Mouse (Mus musculus) liver, embryonic 14.5 days (tissue): ENCODE measurements around the gene Nrxn1. TPM values are rescaled to one million over a fixed set of nuclear protein-coding genes. Genes with fewer than 3 reads are reported as not detected.

Experiments
- ATAC-seq: fragments of 200-750 bp; cut with Nextera tagmentation; 2 replicates; pipeline ENCODE4 v1.8.0; 2017; ENCODE audit warnings: moderate number of reproducible peaks, mild to moderate bottlenecking, moderate library complexity; ENCODE audit not compliant: insufficient read depth
- DNase-seq, 3 experiments: peaks; one replicate each; pipeline ENCODE4 v3.0.0-alpha.2; 2012 to 2013; ENCODE audit warnings: low read depth in 3 of 3, low spot score in 3 of 3
- H3K27ac ChIP-seq: fragments of 300-500 bp; sonication (generic); 2 replicates; pipeline ENCODE4 v1.5.1; 2014; ENCODE audit warnings: moderate library complexity, mild to moderate bottlenecking, control low read depth, inconsistent platforms
- H3K27me3 ChIP-seq: fragments of 300-500 bp; sonication (generic); 2 replicates; pipeline ENCODE4 v1.6.1; 2014; ENCODE audit warnings: mild to moderate bottlenecking, low read length, moderate library complexity; ENCODE audit not compliant: control insufficient read depth, insufficient read depth
- H3K36me3 ChIP-seq: fragments of 300-500 bp; sonication (generic); replicated peaks from 2 replicates; pipeline ENCODE4 v1.6.1; 2014; ENCODE audit warnings: low read depth; ENCODE audit not compliant: control insufficient read depth, insufficient read depth
- H3K4me1 ChIP-seq, 2 experiments: fragments of 200-500 bp in 1 of 2; fragments of 300-500 bp in 1 of 2; sonication (generic) in 1 of 2; replicated peaks; 2 replicates each; pipeline ENCODE4 v1.6.1; 2012 to 2014; ENCODE audit warnings: antibody characterized with exemption in 1 of 2, inconsistent platforms in 1 of 2, low read length in 1 of 2; ENCODE audit not compliant: control insufficient read depth in 2 of 2, insufficient read depth in 2 of 2
- H3K4me2 ChIP-seq: fragments of 300-500 bp; sonication (generic); 2 replicates; pipeline ENCODE4 v1.6.1; 2014; ENCODE audit warnings: low read depth, mild to moderate bottlenecking, control low read depth, moderate library complexity
- H3K4me3 ChIP-seq, 2 experiments: fragments of 200-500 bp in 1 of 2; fragments of 300-500 bp in 1 of 2; sonication (generic) in 1 of 2; 2 replicates each; pipeline ENCODE4 v1.5.1; 2012 to 2014; ENCODE audit warnings: low read depth in 2 of 2, low read length in 2 of 2, mild to moderate bottlenecking in 2 of 2, control low read depth in 1 of 2, inconsistent platforms in 1 of 2, moderate library complexity in 1 of 2; ENCODE audit not compliant: insufficient read depth in 1 of 2
- H3K9ac ChIP-seq: fragments of 300-500 bp; sonication (generic); replicated peaks from 2 replicates; pipeline ENCODE4 v1.6.1; 2014; ENCODE audit warnings: mild to moderate bottlenecking, control low read depth, moderate library complexity
- H3K9me3 ChIP-seq: fragments of 300-500 bp; sonication (generic); 2 replicates; pipeline ENCODE4 v1.6.1; 2016; ENCODE audit warnings: low read length, mixed read lengths; ENCODE audit not compliant: control insufficient read depth
- CTCF ChIP-seq: IDR thresholded peaks from 2 replicates; pipeline ENCODE4 v1.5.1; 2016; ENCODE audit warnings: antibody characterized with exemption, low read depth, control low read depth
- EP300 ChIP-seq: IDR thresholded peaks from 2 replicates; pipeline ENCODE4 v1.6.1; 2016; ENCODE audit warnings: antibody characterized with exemption, low read depth
- WGBS: fragments of 180-500 bp; shearing (Covaris S2); extraction: QIAGEN DNeasy Blood & Tissue Kit; methylation state at CpG from one replicate; pipeline ENCODE4 v1.1.7; 2014; ENCODE audit not compliant: insufficient replicate concordance; 5-methylcytosine and 5-hydroxymethylcytosine counted together
- polyA plus RNA-seq, 2 experiments: library from polyadenylated mRNA; depleted of rRNA in 1 of 2; stranded (reverse) in 1 of 2; unstranded in 1 of 2; fragments of >200 nt; fragmentation: Nextera tagmentation in 1 of 2; extraction: Ambion mirVana in 1 of 2; gene quantifications; 2 replicates each; pipeline versions ENCODE4 v1.2.1 to v1.2.3; 2012 to 2014

Nrxn1 gene
- polyA plus RNA-seq, 2 experiments: 0.03 to 0.14 TPM

GRCm38 (mm10) chr17:90594798-90595533 lies 497.9 kb downstream of the Nrxn1 start:
- ATAC-seq (no peak), DNase-seq (no peak)
- no peak overlapping the region for H3K27ac ChIP-seq
- 57% methylated on average over 9 of the region's 9 CpGs for WGBS
- no peaks in the 10 kb centered on the region for H3K4me1 ChIP-seq
- TF ChIP-seq EP300: no peak
- TF ChIP-seq CTCF: no peak
- H3K4me3 ChIP-seq: no peak overlapping the region
- H3K9ac ChIP-seq: no peak overlapping the region
- H3K36me3 ChIP-seq: no peaks in the 10 kb centered on the region
- H3K27me3 ChIP-seq: no peaks in the 10 kb centered on the region
- no peaks in the 10 kb centered on the region for H3K9me3 ChIP-seq
- H3K4me2 ChIP-seq: no peak overlapping the region

GRCm38 (mm10) chr17:90586891-90587290 lies 506.0 kb downstream of the Nrxn1 start:
- TF ChIP-seq EP300: no peak
- TF ChIP-seq CTCF: no peak
- H3K4me2 ChIP-seq: no peak overlapping the region
- no peak for ATAC-seq

DNA sequence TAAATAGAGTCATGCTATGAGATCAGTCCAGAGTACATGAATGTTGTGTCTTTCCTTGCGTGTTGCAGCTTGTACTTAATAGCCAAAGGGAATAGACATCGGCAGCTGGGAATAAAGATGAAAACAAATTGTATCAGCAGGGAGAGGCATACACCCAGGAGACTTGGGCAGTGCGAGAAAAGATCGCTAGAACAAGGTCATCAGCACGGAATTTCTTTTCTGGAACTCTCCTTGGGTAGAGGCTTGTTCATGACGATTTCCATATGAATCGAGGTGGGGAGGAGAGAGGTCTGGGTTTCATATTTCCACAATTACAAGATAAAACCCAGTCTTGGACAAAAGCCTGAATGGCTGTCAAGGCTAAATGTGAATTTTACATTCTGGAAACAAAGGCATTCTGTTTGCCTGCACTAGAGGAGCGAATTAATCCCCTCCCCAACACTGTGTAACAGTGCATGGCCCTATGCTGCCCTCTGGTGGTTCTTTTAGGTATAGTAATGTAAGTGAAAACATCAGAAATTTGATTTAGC lies 508.1 kb downstream of the Nrxn1 start:
- no peaks in the 10 kb centered on the region for H3K9me3 ChIP-seq
- H3K27ac ChIP-seq: no peak overlapping the region
- ATAC-seq (no peak), DNase-seq (no peak)
- H3K27me3 ChIP-seq: no peaks in the 10 kb centered on the region
- no peaks in the 10 kb centered on the region for H3K36me3 ChIP-seq
- TF ChIP-seq EP300: no peak
- TF ChIP-seq CTCF: peak; percentile 72
- H3K9ac ChIP-seq: no peak overlapping the region
- 42% methylated on average over 8 of the region's 8 CpGs for WGBS
- no peaks in the 10 kb centered on the region for H3K4me1 ChIP-seq
- no peak overlapping the region for H3K4me2 ChIP-seq
- H3K4me3 ChIP-seq: no peak overlapping the region

More at GRCm38 (mm10) chr17:90586891-90587290, 506.0 kb downstream of the Nrxn1 start:
- H3K9me3 ChIP-seq: no peaks in the 10 kb centered on the region
- H3K27me3 ChIP-seq: no peaks in the 10 kb centered on the region
- H3K4me1 ChIP-seq: no peaks in the 10 kb centered on the region
- DNase-seq: no peak
- H3K36me3 ChIP-seq: no peaks in the 10 kb centered on the region
- H3K9ac ChIP-seq: no peak overlapping the region
- H3K27ac ChIP-seq: no peak overlapping the region
- no peak overlapping the region for H3K4me3 ChIP-seq

DNA sequence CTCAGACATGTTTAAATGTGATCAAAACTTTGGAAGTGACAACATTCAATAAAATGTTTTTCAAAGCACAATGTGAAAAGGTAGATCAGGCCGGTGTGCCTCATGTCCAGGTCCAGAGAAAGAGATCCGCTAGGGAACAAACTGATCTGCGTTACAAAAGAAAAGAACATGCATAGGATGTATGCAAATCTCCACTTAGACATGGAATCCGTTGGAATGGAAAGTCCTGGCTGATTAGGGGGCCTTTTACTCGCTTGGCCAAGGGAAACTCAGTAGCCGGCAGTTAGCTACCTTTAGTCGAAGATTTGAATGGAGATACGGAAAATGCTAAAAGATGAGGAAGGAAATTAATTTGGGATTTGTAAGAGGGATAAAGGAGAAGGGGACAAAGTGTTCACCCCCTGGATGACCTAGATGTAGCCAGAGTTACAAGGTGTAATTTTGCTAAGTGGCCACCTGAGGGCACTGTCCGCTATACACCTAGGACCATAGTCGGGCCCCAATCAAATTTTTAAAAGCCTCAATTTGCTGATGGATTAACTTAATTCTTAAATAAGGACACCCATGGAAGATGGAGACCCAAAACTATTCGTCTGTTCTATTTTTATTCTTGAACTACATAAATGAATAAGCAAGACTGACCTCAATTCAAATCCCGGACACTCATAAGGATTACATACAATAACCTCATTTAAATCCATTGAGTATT lies 508.9 kb downstream of the Nrxn1 start:
- H3K4me1 ChIP-seq: no peaks in the 10 kb centered on the region
- H3K9ac ChIP-seq: no peak overlapping the region
- H3K27me3 ChIP-seq: no peaks in the 10 kb centered on the region
- no peak overlapping the region for H3K4me3 ChIP-seq
- ATAC-seq (no peak), DNase-seq (no peak)
- no peaks in the 10 kb centered on the region for H3K36me3 ChIP-seq
- H3K27ac ChIP-seq: no peak overlapping the region
- H3K4me2 ChIP-seq: no peak overlapping the region
- no peak for TF ChIP-seq EP300
- TF ChIP-seq CTCF: peak; percentile 45
- WGBS: 28% methylated on average over 12 of the region's 12 CpGs
- H3K9me3 ChIP-seq: no peaks in the 10 kb centered on the region

DNA sequence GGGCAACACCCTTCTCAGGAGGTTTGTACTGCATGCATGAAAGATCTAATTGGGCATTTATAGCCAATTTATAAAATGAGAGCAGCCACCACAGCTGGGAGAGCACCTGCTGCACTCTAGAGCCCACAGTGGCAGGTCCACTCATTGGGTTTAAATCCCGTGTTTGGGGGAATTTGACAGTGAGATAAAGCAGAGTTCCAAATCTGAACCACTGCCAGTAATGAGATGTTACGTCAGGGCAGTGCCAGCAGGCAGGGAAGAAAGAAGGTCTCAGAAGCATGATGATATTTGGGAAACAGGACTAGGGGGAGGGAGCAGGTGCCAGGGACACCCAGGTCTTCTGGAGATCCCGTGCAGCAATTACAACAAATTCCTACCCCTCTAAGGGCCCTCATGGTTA lies 509.7 kb downstream of the Nrxn1 start:
- TF ChIP-seq CTCF (no peak), EP300 (no peak)
- H3K4me1 ChIP-seq: no peaks in the 10 kb centered on the region
- no peak overlapping the region for H3K4me2 ChIP-seq
- no peaks in the 10 kb centered on the region for H3K36me3 ChIP-seq
- ATAC-seq (no peak), DNase-seq (no peak)
- no peak overlapping the region for H3K4me3 ChIP-seq
- no peaks in the 10 kb centered on the region for H3K27me3 ChIP-seq
- no peak overlapping the region for H3K9ac ChIP-seq
- WGBS: 61% methylated on average over 3 of the region's 3 CpGs
- H3K27ac ChIP-seq: no peak overlapping the region
- H3K9me3 ChIP-seq: no peaks in the 10 kb centered on the region
